Mouse (Mus musculus) embryonic facial prominence, embryonic 12.5 days (tissue): ENCODE results near the gene Il12rb1. TPM values are rescaled to one million over a fixed set of nuclear protein-coding genes. Genes with fewer than 3 reads are reported as not detected.

Experiments used
- ATAC-seq: fragments of 200-750 bp; cut with Nextera tagmentation; 2 replicates; pipeline ENCODE4 v1.8.0; 2017; ENCODE audit not compliant: insufficient number of reproducible peaks, insufficient read depth, low FRiP score, low TSS enrichment
- H3K27ac ChIP-seq: fragments of 300-500 bp; sonication (generic); 2 replicates; pipeline ENCODE4 v1.5.1; 2016; ENCODE audit warnings: mild to moderate bottlenecking
- H3K27me3 ChIP-seq: fragments of 300-500 bp; sonication (generic); 2 replicates; pipeline ENCODE4 v1.6.1; 2016; ENCODE audit warnings: mild to moderate bottlenecking, moderate library complexity
- H3K36me3 ChIP-seq: fragments of 300-500 bp; sonication (generic); 2 replicates; pipeline ENCODE4 v1.6.1; 2016; ENCODE audit warnings: mild to moderate bottlenecking
- H3K4me1 ChIP-seq: fragments of 300-500 bp; sonication (generic); 2 replicates; pipeline ENCODE4 v1.6.1; 2016
- H3K4me2 ChIP-seq: fragments of 300-500 bp; sonication (generic); replicated peaks from 2 replicates; pipeline ENCODE4 v1.6.1; 2016; ENCODE audit warnings: mild to moderate bottlenecking, moderate library complexity
- H3K4me3 ChIP-seq: fragments of 300-500 bp; sonication (generic); 2 replicates; pipeline ENCODE4 v1.5.1; 2016; ENCODE audit warnings: mild to moderate bottlenecking
- H3K9ac ChIP-seq: fragments of 300-500 bp; sonication (generic); 2 replicates; pipeline ENCODE4 v1.6.1; 2016; ENCODE audit warnings: mild to moderate bottlenecking, moderate library complexity
- H3K9me3 ChIP-seq: fragments of 300-500 bp; sonication (generic); 2 replicates; pipeline ENCODE4 v1.6.1; 2016; ENCODE audit warnings: mild to moderate bottlenecking, moderate library complexity
- WGBS: fragments of 180-500 bp; shearing (Covaris S2); methylation state at CpG from one replicate; pipeline ENCODE4 v1.1.7; 2016; 5-methylcytosine and 5-hydroxymethylcytosine counted together
- polyA plus RNA-seq: library from polyadenylated mRNA; unstranded; fragments of >200 nt; fragmentation: Nextera tagmentation; extraction: Ambion mirVana; gene quantifications from 2 replicates; pipeline ENCODE4 v1.2.1, GENCODE M21; 2016

The Il12rb1 gene
- polyA plus RNA-seq, 1 experiment from 2014 or later, result not detected

- peak overlapping the region; percentile 89; the same call in 1 of the 2 replicates for H3K9ac ChIP-seq
- H3K4me1 ChIP-seq, result peaks cover 40% of the 10 kb centered on the region
- H3K36me3 ChIP-seq, result peaks cover 33% of the 10 kb centered on the region
- H3K9me3 ChIP-seq, result no peaks in the 10 kb centered on the region
- peak overlapping the region; percentile 81 for H3K4me2 ChIP-seq
- 66% methylated on average over 8 of the region's 8 CpGs for WGBS
- ATAC-seq, result no peak
- peak overlapping the region; percentile 75; the same call in 1 of the 2 replicates for H3K4me3 ChIP-seq
- peaks cover 19% of the 10 kb centered on the region for H3K27me3 ChIP-seq
- no peak overlapping the region for H3K27ac ChIP-seq
Measured at GRCm38 (mm10) chr8:70790846-70791245, 17.4 kb upstream of the Il12rb1 start.

GRCm38 (mm10) chr8:70791294-70791701 lies 17.0 kb upstream of the Il12rb1 start:
- H3K9ac ChIP-seq, result peak overlapping the region; percentile 89
- H3K4me1 ChIP-seq, result peaks cover 40% of the 10 kb centered on the region
- WGBS, result 78% methylated on average over 7 of the region's 7 CpGs
- peak overlapping the region; percentile 75 for H3K4me3 ChIP-seq
- H3K27me3 ChIP-seq, result peaks cover 23% of the 10 kb centered on the region
- H3K9me3 ChIP-seq, result no peaks in the 10 kb centered on the region
- H3K36me3 ChIP-seq, result peaks cover 28% of the 10 kb centered on the region
- H3K27ac ChIP-seq, result peak overlapping the region; percentile 36; the same call in 1 of the 2 replicates
- no peak for ATAC-seq
- H3K4me2 ChIP-seq, result peak overlapping the region; percentile 81

- peak; percentile 80 for ATAC-seq
- H3K36me3 ChIP-seq, result peaks cover 24% of the 10 kb centered on the region
- peaks cover 23% of the 10 kb centered on the region for H3K27me3 ChIP-seq
- 4% methylated on average over 58 of the region's 58 CpGs for WGBS
- peak overlapping the region; percentile 81 for H3K4me2 ChIP-seq
- peak overlapping the region; percentile 89 for H3K9ac ChIP-seq
- H3K9me3 ChIP-seq, result no peaks in the 10 kb centered on the region
- H3K4me1 ChIP-seq, result peaks cover 44% of the 10 kb centered on the region
- peak overlapping the region; percentile 75 for H3K4me3 ChIP-seq
- H3K27ac ChIP-seq, result peak overlapping the region; percentile 87
Measured at GRCm38 (mm10) chr8:70791975-70792691, 16.1 kb upstream of the Il12rb1 start.

- Histone ChIP-seq H3K4me1 (peaks cover 45% of the 10 kb centered on the region), H3K36me3 (peaks cover 20% of the 10 kb centered on the region), H3K27me3 (peaks cover 23% of the 10 kb centered on the region), H3K27ac (peak overlapping the region; percentile 87), H3K4me2 (peak overlapping the region; percentile 81), H3K4me3 (peak overlapping the region; percentile 75), H3K9me3 (no peaks in the 10 kb centered on the region), H3K9ac (peak overlapping the region; percentile 89)
- WGBS, result 0% methylated on average over 20 of the region's 20 CpGs
- peak; percentile 32 for ATAC-seq
Measured at GRCm38 (mm10) chr8:70792700-70793099, 15.5 kb upstream of the Il12rb1 start.

- Histone ChIP-seq H3K27me3 (peaks cover 34% of the 10 kb centered on the region), H3K4me3 (no peak overlapping the region), H3K9ac (no peak overlapping the region), H3K27ac (no peak overlapping the region), H3K4me1 (peaks cover 34% of the 10 kb centered on the region), H3K9me3 (no peaks in the 10 kb centered on the region), H3K36me3 (0 out of 2 replicates have a peak, but pooled peaks cover 5% of the 10 kb centered on the region), H3K4me2 (no peak overlapping the region)
- WGBS, result 79% methylated on average over 2 of the region's 2 CpGs
- no peak for ATAC-seq
Measured at GRCm38 (mm10) chr8:70794215-70794614, 14.0 kb upstream of the Il12rb1 start.

- no peaks in the 10 kb centered on the region for H3K9me3 ChIP-seq
- H3K9ac ChIP-seq, result no peak overlapping the region
- 82% methylated on average over 2 of the region's 2 CpGs for WGBS
- H3K4me2 ChIP-seq, result no peak overlapping the region
- no peak overlapping the region for H3K27ac ChIP-seq
- H3K27me3 ChIP-seq, result peaks cover 46% of the 10 kb centered on the region
- no peak overlapping the region for H3K4me3 ChIP-seq
- H3K36me3 ChIP-seq, result no peaks in the 10 kb centered on the region
- ATAC-seq, result no peak
- H3K4me1 ChIP-seq, result peaks cover 33% of the 10 kb centered on the region
Measured at GRCm38 (mm10) chr8:70795370-70795769, 12.9 kb upstream of the Il12rb1 start.

GRCm38 (mm10) chr8:70796403-70797080 lies 11.7 kb upstream of the Il12rb1 start:
- Histone ChIP-seq H3K9ac (peak overlapping the region; percentile 64), H3K27ac (peak overlapping the region; percentile 52; the same call in 1 of the 2 replicates)
- no peak for ATAC-seq

GRCm38 (mm10) chr8:70797081-70798070 lies 10.9 kb upstream of the Il12rb1 start:
- 1% methylated on average over 51 of the region's 57 CpGs for WGBS
- Histone ChIP-seq H3K9ac (peak overlapping the region; percentile 64), H3K4me2 (peak overlapping the region; percentile 82), H3K36me3 (no peaks in the 10 kb centered on the region), H3K27ac (no peak overlapping the region; the same call in 1 of the 2 replicates), H3K27me3 (peaks cover 64% of the 10 kb centered on the region), H3K4me3 (peak overlapping the region; percentile 52), H3K4me1 (peaks cover 16% of the 10 kb centered on the region), H3K9me3 (no peaks in the 10 kb centered on the region)
- ATAC-seq, result peak; percentile 88

More at GRCm38 (mm10) chr8:70796403-70797080, 11.7 kb upstream of the Il12rb1 start:
- Histone ChIP-seq H3K36me3 (no peaks in the 10 kb centered on the region), H3K27me3 (peaks cover 56% of the 10 kb centered on the region), H3K4me1 (peaks cover 21% of the 10 kb centered on the region), H3K4me2 (peak overlapping the region; percentile 82), H3K4me3 (peak overlapping the region; percentile 52), H3K9me3 (no peaks in the 10 kb centered on the region)
- WGBS, result 2% methylated on average over 54 of the region's 54 CpGs

GRCm38 (mm10) chr8:70798281-70798680 lies 10.0 kb upstream of the Il12rb1 start:
- Histone ChIP-seq H3K9me3 (no peaks in the 10 kb centered on the region), H3K27ac (no peak overlapping the region), H3K4me3 (peak overlapping the region; percentile 52), H3K27me3 (peaks cover 72% of the 10 kb centered on the region), H3K9ac (no peak overlapping the region), H3K36me3 (no peaks in the 10 kb centered on the region), H3K4me1 (peaks cover 8% of the 10 kb centered on the region), H3K4me2 (peak overlapping the region; percentile 82)
- WGBS, result 13% methylated on average over 15 of the region's 15 CpGs
- no peak for ATAC-seq

- H3K9me3 ChIP-seq, result no peaks in the 10 kb centered on the region
- H3K27me3 ChIP-seq, result peaks cover 76% of the 10 kb centered on the region
- no peak overlapping the region for H3K27ac ChIP-seq
- peaks cover 19% of the 10 kb centered on the region for H3K4me1 ChIP-seq
- H3K36me3 ChIP-seq, result no peaks in the 10 kb centered on the region
- ATAC-seq, result no peak
- no peak overlapping the region for H3K4me3 ChIP-seq
- H3K4me2 ChIP-seq, result no peak overlapping the region
- WGBS, result 49% methylated on average over 10 of the region's 10 CpGs
- no peak overlapping the region for H3K9ac ChIP-seq
Measured at GRCm38 (mm10) chr8:70800648-70801047, 7.6 kb upstream of the Il12rb1 start.

- no peak overlapping the region for H3K4me2 ChIP-seq
- H3K27me3 ChIP-seq, result peaks cover 71% of the 10 kb centered on the region
- peaks cover 19% of the 10 kb centered on the region for H3K4me1 ChIP-seq
- no peaks in the 10 kb centered on the region for H3K9me3 ChIP-seq
- no peak overlapping the region for H3K4me3 ChIP-seq
- H3K9ac ChIP-seq, result no peak overlapping the region
- WGBS, result 42% methylated on average over 15 of the region's 15 CpGs
- ATAC-seq, result no peak
- no peak overlapping the region for H3K27ac ChIP-seq
- H3K36me3 ChIP-seq, result no peaks in the 10 kb centered on the region
Measured at GRCm38 (mm10) chr8:70801156-70801555, 7.1 kb upstream of the Il12rb1 start.
